Mouse (Mus musculus): ENCODE measurements at regions not wholly inside any gene's neighbourhood (a gene's known extent, or its start where the extent isn't known, plus 50 kb on each side); places are given as distances from the start of the nearest gene placed in this dataset.
"Not testable (repeated sequence)": the region's sequence is repeated elsewhere in the genome, so short reads cannot be mapped to it uniquely, and the experiment has no call there.

- DNase-seq: no peak
Observed at GRCm38 (mm10) chr15:3909471-3909870, 69.9 kb downstream of the Fbxo4 start.

GRCm38 (mm10) chr15:3908721-3909120 is 70.7 kb downstream of the Fbxo4 start:
- no peak for DNase-seq

- DNase-seq: no peak
Observed at GRCm38 (mm10) chr15:3905548-3905947, 73.8 kb downstream of the Fbxo4 start.

- DNase-seq: no peak
Observed at GRCm38 (mm10) chr15:3878429-3878828, 100.9 kb downstream of the Fbxo4 start.

GRCm38 (mm10) chr15:3877506-3877905 is 101.9 kb downstream of the Fbxo4 start:
- DNase-seq: no peak

GRCm38 (mm10) chr15:3875210-3875861 is 104.0 kb downstream of the Fbxo4 start:
- DNase-seq: peak; percentile 14

- no peak for DNase-seq
Observed at GRCm38 (mm10) chr15:3831802-3832201, 147.6 kb downstream of the Fbxo4 start.

GRCm38 (mm10) chr15:3805430-3805829 is 173.9 kb downstream of the Fbxo4 start:
- DNase-seq: no peak

GRCm38 (mm10) chr15:3775865-3776264 is 192.6 kb upstream of the Ghr start:
- no peak for DNase-seq

GRCm38 (mm10) chr15:3772228-3772789 is 189.0 kb upstream of the Ghr start:
- DNase-seq: no peak

GRCm38 (mm10) chr15:3770312-3770711 is 187.0 kb upstream of the Ghr start:
- DNase-seq: no peak

GRCm38 (mm10) chr15:3764726-3765125 is 181.4 kb upstream of the Ghr start:
- DNase-seq: no peak

GRCm38 (mm10) chr15:3760396-3760795 is 177.1 kb upstream of the Ghr start:
- no peak for DNase-seq

- DNase-seq: no peak
Observed at GRCm38 (mm10) chr15:3755636-3756035, 172.3 kb upstream of the Ghr start.

- not testable (repeated sequence) for DNase-seq
Observed at GRCm38 (mm10) chr15:3748072-3748471, 164.8 kb upstream of the Ghr start.

GRCm38 (mm10) chr15:3743168-3743814 is 160.0 kb upstream of the Ghr start:
- no peak for DNase-seq

- no peak for DNase-seq
Observed at GRCm38 (mm10) chr15:3742191-3742590, 158.9 kb upstream of the Ghr start.

GRCm38 (mm10) chr15:3725214-3725613 is 141.9 kb upstream of the Ghr start:
- no peak for DNase-seq

GRCm38 (mm10) chr15:3720668-3721340 is 137.5 kb upstream of the Ghr start:
- no peak for DNase-seq

- no peak for DNase-seq
Observed at GRCm38 (mm10) chr15:3711764-3712163, 128.5 kb upstream of the Ghr start.

- no peak for DNase-seq
Observed at GRCm38 (mm10) chr15:3707089-3708078, 124.1 kb upstream of the Ghr start.

GRCm38 (mm10) chr15:3699234-3699814 is 116.0 kb upstream of the Ghr start:
- no peak for DNase-seq

Data from adrenal gland, postnatal 25 days (tissue).